ENCODE assay signal across 14 mouse cellular contexts in the genomic region with DNA sequence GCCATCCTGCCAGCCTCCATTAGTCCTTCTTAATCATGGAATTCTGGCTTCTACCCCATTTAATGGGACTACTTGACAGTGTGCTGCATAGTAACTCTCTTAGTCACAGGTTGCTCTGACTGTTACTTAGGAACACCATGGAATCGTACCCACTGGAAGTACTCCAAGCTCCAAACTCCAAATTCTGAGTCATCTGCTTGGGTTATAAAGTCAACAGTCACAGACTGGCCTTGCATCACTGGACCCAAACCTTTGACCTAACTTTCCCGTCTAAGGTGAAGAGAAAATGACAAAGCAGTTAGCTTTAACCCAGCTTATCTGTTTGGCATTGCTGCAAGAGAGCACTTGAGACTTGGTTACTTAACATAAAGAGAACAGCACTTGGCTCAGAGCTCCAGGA.
A peak's percentile ranks its signal among the peaks of the same experiment; 100 is the strongest.
DNase-seq lines count a peak whose midpoint lies in the region; ATAC-seq and TF ChIP-seq lines count a peak whose summit lies in the region.
"Had no signal": no experiment of that assay in that cellular context is flagged by ENCODE, and none has a peak within 500 bp of the region (broad histone marks: within the 10 kb centered on the region; RNA-seq: fewer than 3 reads in every experiment).

No protein-coding gene starts in this region.

- no peaks in the 10 kb centered on the region for H3K27me3 ChIP-seq in heart, embryonic 12.5 days (replicated peaks)
- H3K27me3 ChIP-seq in lung, embryonic 15.5 days = no peaks in the 10 kb centered on the region
- no peaks in the 10 kb centered on the region for H3K27me3 ChIP-seq in forebrain, postnatal 0 days (ENCODE audit: insufficient read depth, low read length)
- H3K27me3 ChIP-seq: forebrain, embryonic 13.5 days; heart, embryonic 13.5 days; midbrain, embryonic 15.5 days had no signal

- no peak overlapping the region for H3K4me2 ChIP-seq in heart, embryonic 12.5 days
- no peak overlapping the region for H3K4me2 ChIP-seq in lung, embryonic 15.5 days
- no peak overlapping the region for H3K4me2 ChIP-seq in forebrain, postnatal 0 days (ENCODE audit: low read depth)
- H3K4me2 ChIP-seq: forebrain, embryonic 13.5 days; heart, embryonic 13.5 days; midbrain, embryonic 15.5 days had no signal

- WGBS in heart, embryonic 12.5 days = 70% methylated on average over 2 of the region's 2 CpGs
- 42% methylated on average over 2 of the region's 2 CpGs for WGBS in lung, embryonic 15.5 days
- WGBS in forebrain, postnatal 0 days = 85% methylated on average over 2 of the region's 2 CpGs

- TF ChIP-seq CTCF in forebrain, postnatal 0 days (IDR thresholded peaks at IDR 0.05; ENCODE audit: low read depth) = no peak

- peak; percentile 62 to 82 for DNase-seq in heart, adult 18-20 months
- peak; percentile 98 for DNase-seq in 3T3-L1 (ENCODE audit: low read depth, low spot score)
- peak; percentile 2 for DNase-seq in adrenal gland, postnatal 25 days
- no peak for DNase-seq in thymus, postnatal 10 days (ENCODE audit: low spot score in 2 of 2)
- no peak for DNase-seq in forebrain, postnatal 0 days
- DNase-seq: cerebellum, adult 11 months; embryo, embryonic 11 days had no signal

- no peaks in the 10 kb centered on the region for H3K36me3 ChIP-seq in heart, embryonic 12.5 days
- no peaks in the 10 kb centered on the region for H3K36me3 ChIP-seq in lung, embryonic 15.5 days
- no peaks in the 10 kb centered on the region for H3K36me3 ChIP-seq in forebrain, postnatal 0 days (ENCODE audit: insufficient read depth)
- H3K36me3 ChIP-seq: heart, embryonic 13.5 days; midbrain, embryonic 15.5 days had no signal

- no peak overlapping the region for H3K27ac ChIP-seq in heart, embryonic 12.5 days (ENCODE audit: poor library complexity, severe bottlenecking)
- no peak overlapping the region for H3K27ac ChIP-seq in lung, embryonic 15.5 days
- H3K27ac ChIP-seq in forebrain, postnatal 0 days (ENCODE audit: low read depth, low read length) = no peak overlapping the region
- H3K27ac ChIP-seq: forebrain, embryonic 13.5 days; heart, embryonic 13.5 days; liver, embryonic 14.5 days; midbrain, embryonic 15.5 days had no signal

- H3K4me3 ChIP-seq in heart, embryonic 12.5 days = no peak overlapping the region
- no peak overlapping the region for H3K4me3 ChIP-seq in lung, embryonic 15.5 days
- H3K4me3 ChIP-seq in forebrain, postnatal 0 days (ENCODE audit: low read depth, low read length) = no peak overlapping the region
- H3K4me3 ChIP-seq: forebrain, embryonic 13.5 days; heart, embryonic 13.5 days; midbrain, embryonic 15.5 days had no signal

- 0 out of 2 replicates have a peak, but pooled peaks cover 5% of the 10 kb centered on the region for H3K9me3 ChIP-seq in heart, embryonic 12.5 days (replicated peaks)
- no peaks in the 10 kb centered on the region for H3K9me3 ChIP-seq in lung, embryonic 15.5 days
- peaks cover 9% of the 10 kb centered on the region; the same call in 1 of the 2 replicates for H3K9me3 ChIP-seq in forebrain, postnatal 0 days (ENCODE audit: low read length)
- H3K9me3 ChIP-seq: forebrain, embryonic 13.5 days; heart, embryonic 13.5 days; midbrain, embryonic 15.5 days had no signal

- ATAC-seq in heart, embryonic 12.5 days (ENCODE audit: insufficient number of reproducible peaks, low FRiP score) = no peak
- peak; percentile 59; the same call in 1 of the 2 replicates for ATAC-seq in lung, embryonic 15.5 days (ENCODE audit: borderline replicate concordance, extremely low read depth, low FRiP score, low TSS enrichment)
- no peak for ATAC-seq in erythroid progenitor cell, adult 5-6 weeks (replicated peaks; ENCODE audit: low FRiP score, poor library complexity, severe bottlenecking)
- ATAC-seq in forebrain, postnatal 0 days = no peak
- ATAC-seq: forebrain, embryonic 13.5 days; midbrain, embryonic 15.5 days had no signal

- H3K4me1 ChIP-seq in heart, embryonic 12.5 days (replicated peaks) = no peaks in the 10 kb centered on the region
- H3K4me1 ChIP-seq in lung, embryonic 15.5 days = peaks cover 17% of the 10 kb centered on the region
- no peaks in the 10 kb centered on the region for H3K4me1 ChIP-seq in forebrain, postnatal 0 days (ENCODE audit: insufficient read depth)
- H3K4me1 ChIP-seq: forebrain, embryonic 13.5 days; heart, embryonic 13.5 days; midbrain, embryonic 15.5 days had no signal

- no peak overlapping the region for H3K9ac ChIP-seq in heart, embryonic 12.5 days
- H3K9ac ChIP-seq in lung, embryonic 15.5 days = no peak overlapping the region
- H3K9ac ChIP-seq in forebrain, postnatal 0 days = no peak overlapping the region
- H3K9ac ChIP-seq: forebrain, embryonic 13.5 days; heart, embryonic 13.5 days; liver, embryonic 14.5 days; midbrain, embryonic 15.5 days had no signal

Comparison
In these comparisons a context has a peak if more than half of its experiments do, and no peak if none do; other contexts are left out.
1. DNase-seq: peak in heart, adult 18-20 months (2 of 2), 3T3-L1 (single experiment) and adrenal gland, postnatal 25 days (single experiment); none in thymus, postnatal 10 days (0 of 2) and forebrain, postnatal 0 days (single experiment).